Mouse (Mus musculus) embryonic fibroblast, embryonic 13.5 days (primary cell): ENCODE measurements around the gene Dtx1.

Experiments
- CTCF ChIP-seq: IDR thresholded peaks from 2 replicates; pipeline ENCODE4 v1.5.1; 2011; ENCODE audit warnings: mild to moderate bottlenecking, control low read depth, low read length, moderate library complexity, borderline replicate concordance; ENCODE audit not compliant: insufficient read depth
- POLR2A ChIP-seq: IDR thresholded peaks from 2 replicates; pipeline ENCODE4 v1.6.1; 2011; ENCODE audit warnings: low read depth, mild to moderate bottlenecking, control low read depth, low read length, moderate library complexity

- TF ChIP-seq CTCF (no peak), POLR2A (no peak)
Measured at GRCm38 (mm10) chr5:120698181-120698580, 13.5 kb downstream of the Dtx1 start.
